12 mouse cellular contexts compared by ENCODE assay signal in the genomic region with DNA sequence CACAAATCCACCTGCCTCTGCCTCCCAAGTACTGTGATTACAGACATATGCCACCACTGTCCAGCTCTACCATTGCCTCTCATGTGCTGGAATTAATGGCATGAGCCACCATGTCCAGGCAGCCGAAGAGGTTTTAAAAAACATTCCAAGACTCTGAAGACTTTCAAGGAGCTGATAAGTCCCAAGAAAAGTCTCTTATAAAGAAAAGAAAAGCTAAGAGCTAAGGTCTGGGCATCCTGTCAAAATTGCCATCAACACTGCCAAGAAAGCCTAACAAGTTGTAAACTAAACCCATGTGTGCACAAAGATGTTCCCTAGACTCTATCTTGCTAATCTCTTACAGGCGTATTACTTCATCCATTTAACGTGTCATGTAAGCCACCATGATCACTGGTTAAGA. TPM values are rescaled to one million over a fixed set of nuclear protein-coding genes. Genes with fewer than 3 reads are reported as not detected.
DNase-seq lines count a peak whose midpoint lies in the region; TF ChIP-seq lines count a peak whose summit lies in the region.
"Had no signal": no experiment of that assay in that cellular context is flagged by ENCODE, and none has a peak within 500 bp of the region (broad histone marks: within the 10 kb centered on the region; RNA-seq: fewer than 3 reads in every experiment).

No protein-coding gene starts in this region.

- TF ChIP-seq POLR2A in brain, embryonic 14.5 days (IDR thresholded peaks at IDR 0.05; ENCODE audit: borderline replicate concordance, extremely low read depth, insufficient read depth, insufficient read length, poor library complexity, severe bottlenecking) = no peak

- peak; percentile 21 to 26 for DNase-seq in heart, adult 18-20 months
- no peak for DNase-seq in heart, adult 8-10 months (ENCODE audit: low spot score)
- peak; percentile 88 for DNase-seq in 3T3-L1 (ENCODE audit: low read depth, low spot score)
- DNase-seq in brain, embryonic 14.5 days (ENCODE audit: low read depth) = peak; percentile 51
- peak; percentile 39 for DNase-seq in gastrocnemius, postnatal 25 days
- no peak for DNase-seq in spleen, adult 18-20 months
- no peak for DNase-seq in layer of hippocampus, adult 8-10 months (ENCODE audit: low spot score in 2 of 2)
- DNase-seq: cerebellum, adult 2 months; kidney, adult 9 months; liver; thymus, postnatal 4 days had no signal

- TF ChIP-seq CTCF in brain, embryonic 14.5 days (IDR thresholded peaks at IDR 0.05; ENCODE audit: borderline replicate concordance, extremely low read depth, insufficient read depth, insufficient read length) = no peak

RNA-seq across cellular contexts. Expression of a gene that starts 9.2 kb away (rescaled TPM):
- total RNA-seq in heart, adult 18-20 months (2021) = 1 to 10 TPM; 5.6 to 6.5 TPM
- 1 to 10 TPM; 4.3 to 7.4 (median 5.6) TPM for total RNA-seq in heart, adult 8-10 months (2022)
- 29.4 and 31.3 TPM in 2 replicates for polyA plus RNA-seq in brain, embryonic 14.5 days (2012; rRNA removed)
- 1 to 10 TPM; 2.9 to 3.3 TPM for total RNA-seq in gastrocnemius, postnatal 25 days (2021)
- total RNA-seq in layer of hippocampus, adult 8-10 months (2022) = 10 to 100 TPM; 12.3 to 14.4 (median 13.8) TPM

RNA-seq across cellular contexts. Expression of a gene that starts 9.4 kb away (rescaled TPM):
- total RNA-seq in heart, adult 18-20 months (2021) = 10 to 100 TPM; 18.4 to 20.9 TPM
- total RNA-seq in heart, adult 8-10 months (2022) = 10 to 100 TPM; 19.8 to 22.9 (median 21.7) TPM
- polyA plus RNA-seq in brain, embryonic 14.5 days (2012; rRNA removed) = 7.4 and 9.3 TPM in 2 replicates
- total RNA-seq in gastrocnemius, postnatal 25 days (2021) = 10 to 100 TPM in 1 of 2 experiments, 1 to 10 TPM in 1; 9.1 to 12.1 TPM
- total RNA-seq in layer of hippocampus, adult 8-10 months (2022) = 10 to 100 TPM; 15.5 to 21.6 (median 19.1) TPM
- polyA plus RNA-seq: erythroblast, embryonic 14.5 days had no signal

RNA-seq across cellular contexts. Expression of a gene that starts 50.5 kb away (rescaled TPM):
- total RNA-seq in heart, adult 18-20 months (2021) = 1,000 to 10,000 TPM; 2,644 to 2,919 TPM
- 1,000 to 10,000 TPM; 2,608 to 2,760 (median 2,679) TPM for total RNA-seq in heart, adult 8-10 months (2022)
- 348 and 411 TPM in 2 replicates for polyA plus RNA-seq in brain, embryonic 14.5 days (2012; rRNA removed)
- 1,000 to 10,000 TPM; 1,149 to 1,195 TPM for total RNA-seq in gastrocnemius, postnatal 25 days (2021)
- 100 to 1,000 TPM; 490 to 567 (median 535) TPM for total RNA-seq in layer of hippocampus, adult 8-10 months (2022)

Comparison
In these comparisons a context has a peak if more than half of its experiments do, and no peak if none do; other contexts are left out.
1. DNase-seq: peak in heart, adult 18-20 months (2 of 2), 3T3-L1 (single experiment), brain, embryonic 14.5 days (single experiment) and gastrocnemius, postnatal 25 days (single experiment); none in heart, adult 8-10 months (single experiment), spleen, adult 18-20 months (0 of 2) and layer of hippocampus, adult 8-10 months (0 of 2).